Mouse (Mus musculus): ENCODE measurements around the gene Zfp385c. TPM values are rescaled to one million over a fixed set of nuclear protein-coding genes. Genes with fewer than 3 reads are reported as not detected.

The Zfp385c gene
- total and polyA plus RNA-seq, 3 experiments, result 0.12 to 0.15 TPM; not detected in 1

GRCm38 (mm10) chr11:100721776-100722492, 29.7 kb upstream of the Zfp385c start (continued):
- TF ChIP-seq MYB (IDR thresholded peaks at IDR 0.05; ENCODE audit: low read depth, low read length) (peak; percentile 30; the same call in 1 of the 2 replicates), RAD21 (IDR thresholded peaks at IDR 0.05; ENCODE audit: low read depth, low read length) (no peak), MXI1 (IDR thresholded peaks at IDR 0.05; ENCODE audit: low read depth, low read length) (peak; percentile 82), TAL1 (IDR thresholded peaks at IDR 0.05; ENCODE audit: low read length) (peak; percentile 93), E2F4 (IDR thresholded peaks at IDR 0.05; ENCODE audit: borderline replicate concordance, low read depth, low read length) (no peak), EP300 (IDR thresholded peaks at IDR 0.05; ENCODE audit: low read depth in 1 of 2, low read length in 2 of 2) (peak; percentile 85 to 87), POLR2AphosphoS5 (IDR thresholded peaks at IDR 0.05; ENCODE audit: borderline replicate concordance, low read depth, low read length) (no peak), ETS1 (IDR thresholded peaks at IDR 0.05; ENCODE audit: low read depth, low read length) (peak; percentile 99), ZNF384 (IDR thresholded peaks at IDR 0.05; ENCODE audit: low read depth, low read length) (no peak)

GRCm38 (mm10) chr11:100721254-100721653, 29.0 kb upstream of the Zfp385c start:
- H3K9ac ChIP-seq (ENCODE audit: control insufficient read depth, low read depth, low read length, poor library complexity, severe bottlenecking), result peak overlapping the region; percentile 16

GRCm38 (mm10) chr11:100720345-100720744, 28.1 kb upstream of the Zfp385c start:
- peaks cover 33 to 43% of the 10 kb centered on the region in 2 experiments for H3K4me1 ChIP-seq (ENCODE audit: control insufficient read depth in 1 of 2, insufficient read depth in 2 of 2, low read length in 2 of 2)
- no peak for DNase-seq (ENCODE audit: low read depth, low spot score)
- H3K9me3 ChIP-seq (replicated peaks; ENCODE audit: insufficient read depth, low read length), result no peaks in the 10 kb centered on the region
- H3K79me2 ChIP-seq (ENCODE audit: control insufficient read depth, insufficient read depth, low read length, poor library complexity), result peaks cover 48% of the 10 kb centered on the region
- no peak overlapping the region for H3K4me3 ChIP-seq (ENCODE audit: control insufficient read depth in 1 of 2, insufficient read depth in 1 of 2, low read depth in 2 of 2, low read length in 2 of 2)
- H3K36me3 ChIP-seq (ENCODE audit: control insufficient read depth in 1 of 2, insufficient read depth in 2 of 2, low read length in 2 of 2), result peaks cover 17 to 47% of the 10 kb centered on the region in 2 experiments
- H3K27me3 ChIP-seq (ENCODE audit: control insufficient read depth in 1 of 2, insufficient read depth in 2 of 2, low read length in 2 of 2), result no peaks in the 10 kb centered on the region
- H3K9ac ChIP-seq (ENCODE audit: control insufficient read depth, low read depth, low read length, poor library complexity, severe bottlenecking), result no peak overlapping the region
- peak overlapping the region; percentile 87; the same call in 1 of the 2 replicates for H3K27ac ChIP-seq (ENCODE audit: control insufficient read depth, low read depth, low read length)
- TF ChIP-seq POLR2A (IDR thresholded peaks at IDR 0.05; ENCODE audit: control insufficient read depth in 1 of 2, insufficient read depth in 1 of 2, low read depth in 1 of 2, low read length in 2 of 2, poor library complexity in 1 of 2), result no peak
- no peak for TF ChIP-seq CTCF (IDR thresholded peaks at IDR 0.05 in 2 of 3, conservative IDR thresholded peaks at IDR 0.05 in 1 of 3; ENCODE audit: control insufficient read depth in 1 of 3, insufficient read depth in 1 of 3, low read depth in 2 of 3, low read length in 3 of 3, poor library complexity in 1 of 3, severe bottlenecking in 1 of 3)
- TF ChIP-seq NELFE (IDR thresholded peaks at IDR 0.05; ENCODE audit: low read depth, low read length), result no peak
- no peak for TF ChIP-seq RCOR1 (IDR thresholded peaks at IDR 0.05; ENCODE audit: low read depth, low read length)
- TF ChIP-seq TAL1 (IDR thresholded peaks at IDR 0.05; ENCODE audit: low read length), result peak; percentile 18; the same call in 1 of the 2 replicates

More at GRCm38 (mm10) chr11:100721254-100721653, 29.0 kb upstream of the Zfp385c start:
- TF ChIP-seq CHD2 (IDR thresholded peaks at IDR 0.05; ENCODE audit: low read length) (no peak), GATA1 (IDR thresholded peaks at IDR 0.05; ENCODE audit: low read depth, low read length) (peak; percentile 30; the same call in 1 of the 2 replicates), MYB (IDR thresholded peaks at IDR 0.05; ENCODE audit: low read depth, low read length) (peak; percentile 34; the same call in 1 of the 2 replicates), MAZ (IDR thresholded peaks at IDR 0.05; ENCODE audit: low read depth, low read length) (no peak), E2F4 (IDR thresholded peaks at IDR 0.05; ENCODE audit: borderline replicate concordance, low read depth, low read length) (no peak), EP300 (IDR thresholded peaks at IDR 0.05; ENCODE audit: low read depth in 1 of 2, low read length in 2 of 2) (peak; percentile 54 to 74), MYC (IDR thresholded peaks at IDR 0.05; ENCODE audit: low read depth, low read length) (0 out of 2 replicates have a peak, but pooled peaks have one; percentile 36), NELFE (IDR thresholded peaks at IDR 0.05; ENCODE audit: low read depth, low read length) (no peak), SIN3A (IDR thresholded peaks at IDR 0.05; ENCODE audit: low read length) (no peak), HCFC1 (IDR thresholded peaks at IDR 0.05; ENCODE audit: low read depth, low read length) (no peak), TBP (IDR thresholded peaks at IDR 0.05; ENCODE audit: low read depth, low read length) (0 out of 2 replicates have a peak, but pooled peaks have one; percentile 16)
- H3K79me2 ChIP-seq (ENCODE audit: control insufficient read depth, insufficient read depth, low read length, poor library complexity), result peaks cover 52% of the 10 kb centered on the region
- peaks cover 36 to 51% of the 10 kb centered on the region in 2 experiments for H3K4me1 ChIP-seq (ENCODE audit: control insufficient read depth in 1 of 2, insufficient read depth in 2 of 2, low read length in 2 of 2)
- H3K36me3 ChIP-seq (ENCODE audit: control insufficient read depth in 1 of 2, insufficient read depth in 2 of 2, low read length in 2 of 2), result peaks cover 19 to 55% of the 10 kb centered on the region in 2 experiments
- no peaks in the 10 kb centered on the region for H3K9me3 ChIP-seq (replicated peaks; ENCODE audit: insufficient read depth, low read length)
- H3K27me3 ChIP-seq (ENCODE audit: control insufficient read depth in 1 of 2, insufficient read depth in 2 of 2, low read length in 2 of 2), result no peaks in the 10 kb centered on the region
- H3K4me3 ChIP-seq (ENCODE audit: control insufficient read depth in 1 of 2, insufficient read depth in 1 of 2, low read depth in 2 of 2, low read length in 2 of 2), result peak overlapping the region in 1 of 2 experiments; percentile 6; a peak in 1 of 4 replicates
- peak overlapping the region; percentile 87 for H3K27ac ChIP-seq (ENCODE audit: control insufficient read depth, low read depth, low read length)
- no peak for DNase-seq (ENCODE audit: low read depth, low spot score)

Measured in MEL (cell line).